Mouse (Mus musculus): ENCODE data around the gene Lce6a.

GRCm38 (mm10) chr3:92585055-92585454, 36.4 kb downstream of the Lce6a start:
- TF ChIP-seq EP300 (IDR thresholded peaks at IDR 0.05) (no peak), CTCF (IDR thresholded peaks at IDR 0.05) (no peak)
